Mouse (Mus musculus) forebrain, embryonic 12.5 days (tissue): ENCODE data around the gene Gpr162. TPM values are rescaled to one million over a fixed set of nuclear protein-coding genes. Genes with fewer than 3 reads are reported as not detected.

Experiments
- ATAC-seq: fragments of 200-750 bp; cut with Nextera tagmentation; 2 replicates; pipeline ENCODE4 v1.8.0; 2017; ENCODE audit warnings: moderate TSS enrichment; ENCODE audit not compliant: low FRiP score
- H3K27ac ChIP-seq: fragments of 300-500 bp; sonication (generic); 2 replicates; pipeline ENCODE4 v1.5.1; 2016; ENCODE audit warnings: mild to moderate bottlenecking
- H3K27me3 ChIP-seq: fragments of 300-500 bp; sonication (generic); 2 replicates; pipeline ENCODE4 v1.6.1; 2016; ENCODE audit warnings: mild to moderate bottlenecking
- H3K36me3 ChIP-seq: fragments of 300-500 bp; sonication (generic); replicated peaks from 2 replicates; pipeline ENCODE4 v1.6.1; 2016; ENCODE audit warnings: mild to moderate bottlenecking
- H3K4me1 ChIP-seq: fragments of 300-500 bp; sonication (generic); 2 replicates; pipeline ENCODE4 v1.6.1; 2016
- H3K4me2 ChIP-seq: fragments of 300-500 bp; sonication (generic); 2 replicates; pipeline ENCODE4 v1.6.1; 2016; ENCODE audit warnings: mild to moderate bottlenecking, moderate library complexity
- H3K4me3 ChIP-seq: fragments of 300-500 bp; sonication (generic); replicated peaks from 2 replicates; pipeline ENCODE4 v1.5.1; 2016; ENCODE audit warnings: mild to moderate bottlenecking
- H3K9ac ChIP-seq: fragments of 300-500 bp; sonication (generic); 2 replicates; pipeline ENCODE4 v1.6.1; 2016; ENCODE audit warnings: mild to moderate bottlenecking
- H3K9me3 ChIP-seq: fragments of 300-500 bp; sonication (generic); 2 replicates; pipeline ENCODE4 v1.6.1; 2016
- WGBS: fragments of 180-500 bp; shearing (Covaris S2); methylation state at CpG from one replicate; pipeline ENCODE4 v1.1.7; 2016; 5-methylcytosine and 5-hydroxymethylcytosine counted together
- polyA plus RNA-seq: library from polyadenylated mRNA; unstranded; fragments of >200 nt; fragmentation: Nextera tagmentation; extraction: Ambion mirVana; gene quantifications from 2 replicates; pipeline ENCODE4 v1.2.1, GENCODE M21; 2016

Gpr162 gene
- polyA plus RNA-seq, result 9.9 and 10.2 TPM in 2 replicates

DNA sequence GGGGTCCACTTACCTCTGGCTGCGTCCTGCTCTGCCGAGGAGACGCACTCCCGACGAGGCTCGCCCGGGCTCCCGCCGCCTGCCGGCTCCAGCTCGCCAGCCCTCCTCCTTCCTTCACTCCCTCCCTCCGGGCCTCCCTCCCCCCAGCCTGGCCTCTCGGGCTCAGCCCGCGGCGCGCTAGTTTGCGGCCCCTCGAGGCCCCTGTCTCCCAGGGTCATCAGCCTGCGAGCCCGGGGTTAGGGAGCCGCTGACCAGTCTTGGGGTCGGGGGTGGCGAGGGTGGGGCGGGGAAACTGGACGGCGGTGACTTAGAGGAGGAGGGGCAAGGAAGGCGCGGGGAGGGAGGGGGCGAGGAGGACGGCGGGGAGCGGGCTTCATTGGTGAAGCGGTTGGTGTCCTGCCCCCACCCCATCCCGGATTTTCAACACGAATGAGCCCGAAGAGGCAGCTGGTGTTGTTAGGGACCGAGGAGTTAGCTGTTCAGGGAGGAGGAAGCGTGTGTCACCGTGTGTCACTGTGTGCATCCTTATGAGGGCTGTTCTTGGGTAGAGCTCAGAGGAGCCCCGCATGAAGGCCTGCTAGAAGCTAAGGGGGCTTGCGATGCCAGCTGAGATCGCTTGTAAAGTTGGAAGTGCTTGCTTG, at the start of gene Gpr162:
Gene Gpr162, minus strand, starts transcription at position 326 of the 641 bp plus-strand sequence.
- peak within 1 kb of the TSS; percentile 82 for H3K4me2 ChIP-seq
- peaks cover 57% of the 10 kb centered on the region for H3K4me1 ChIP-seq
- no peaks in the 10 kb centered on the region for H3K9me3 ChIP-seq
- H3K36me3 ChIP-seq, result no peaks in the 10 kb centered on the region
- H3K9ac ChIP-seq, result peak within 1 kb of the TSS; percentile 78
- ATAC-seq, result peak; percentile 78
- H3K4me3 ChIP-seq, result peak within 1 kb of the TSS; percentile 51
- peak within 1 kb of the TSS; percentile 79 for H3K27ac ChIP-seq
- peaks cover 19% of the 10 kb centered on the region for H3K27me3 ChIP-seq
- WGBS, result 1% methylated on average over 32 of the region's 43 CpGs

DNA sequence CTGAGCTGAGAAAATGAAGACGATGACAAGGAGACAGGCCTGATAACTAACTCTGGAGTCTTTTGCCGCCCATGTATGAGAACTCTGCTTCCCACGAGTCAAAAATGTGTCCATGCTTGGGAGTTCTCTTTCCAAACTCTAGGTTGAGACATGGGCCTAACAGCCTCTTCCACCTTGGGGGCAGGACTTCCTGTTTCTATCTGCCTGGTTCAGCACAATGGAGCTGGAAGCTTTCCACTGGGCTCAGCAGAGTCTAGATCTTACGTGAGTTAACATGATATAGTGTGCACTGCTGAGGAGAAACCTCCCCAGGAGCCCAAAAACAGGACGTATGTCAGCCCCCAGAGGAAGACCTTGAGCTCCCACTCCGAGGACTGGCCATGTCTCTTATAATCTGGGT, 49.4 kb upstream of the Gpr162 start:
- WGBS, result 76% methylated on average over 6 of the region's 6 CpGs
- no peak overlapping the region for H3K4me3 ChIP-seq
- H3K4me1 ChIP-seq, result peaks cover 55% of the 10 kb centered on the region

DNA sequence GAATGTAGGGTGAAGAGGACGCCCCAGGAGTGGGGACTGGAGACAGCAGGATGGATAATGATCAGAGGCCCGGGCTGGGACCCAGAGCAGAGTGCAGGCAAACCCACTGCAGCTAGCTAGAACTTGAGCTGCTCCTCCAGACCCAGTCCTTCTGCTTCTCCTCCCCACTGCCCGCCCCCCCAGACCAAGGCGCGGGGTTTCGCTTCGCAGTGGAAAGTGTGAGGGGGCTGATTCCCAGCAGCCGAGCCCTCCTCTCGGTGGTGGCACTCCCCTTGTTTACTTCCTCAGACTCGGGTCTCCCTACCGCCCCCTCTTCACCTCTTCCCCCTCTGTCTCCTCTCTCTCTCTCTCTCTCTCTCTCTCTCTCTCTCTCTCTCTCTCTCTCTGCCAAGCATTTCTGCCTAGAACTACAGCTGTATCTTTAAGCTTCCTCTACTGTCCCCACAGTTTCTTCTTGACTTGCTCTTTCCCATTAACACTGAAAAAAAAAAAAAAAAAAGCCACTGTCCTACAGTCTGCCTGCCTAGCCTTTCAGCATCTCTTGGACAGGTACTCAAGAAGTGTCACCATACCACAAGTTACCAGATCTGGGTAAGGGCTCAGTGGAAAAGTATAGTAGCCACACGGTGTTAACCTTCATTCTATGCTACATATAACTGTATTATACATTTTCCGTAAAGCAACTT, 47.9 kb upstream of the Gpr162 start, which contains the start of gene Lag3:
Gene Lag3, minus strand, starts transcription at position 173 of the 686 bp plus-strand sequence.
- no peak within 1 kb of the TSS for H3K4me3 ChIP-seq
- H3K36me3 ChIP-seq, result peaks cover 29% of the 10 kb centered on the region
- H3K9me3 ChIP-seq, result no peaks in the 10 kb centered on the region
- peak within 1 kb of the TSS; percentile 22; the same call in 1 of the 2 replicates for H3K4me2 ChIP-seq
- H3K4me1 ChIP-seq, result peaks cover 53% of the 10 kb centered on the region
- ATAC-seq, result no peak
- H3K27ac ChIP-seq, result peak within 1 kb of the TSS; percentile 31; the same call in 1 of the 2 replicates
- peaks cover 32% of the 10 kb centered on the region for H3K27me3 ChIP-seq
- peak within 1 kb of the TSS; percentile 44; the same call in 1 of the 2 replicates for H3K9ac ChIP-seq
- WGBS, result 22% methylated on average over 8 of the region's 13 CpGs

More for the DNA sequence above, 49.4 kb upstream of the Gpr162 start:
- no peak overlapping the region for H3K9ac ChIP-seq
- H3K36me3 ChIP-seq, result peaks cover 29% of the 10 kb centered on the region
- no peak overlapping the region for H3K4me2 ChIP-seq
- H3K27me3 ChIP-seq, result peaks cover 30% of the 10 kb centered on the region
- H3K9me3 ChIP-seq, result no peaks in the 10 kb centered on the region
- no peak for ATAC-seq
- H3K27ac ChIP-seq, result no peak overlapping the region

DNA sequence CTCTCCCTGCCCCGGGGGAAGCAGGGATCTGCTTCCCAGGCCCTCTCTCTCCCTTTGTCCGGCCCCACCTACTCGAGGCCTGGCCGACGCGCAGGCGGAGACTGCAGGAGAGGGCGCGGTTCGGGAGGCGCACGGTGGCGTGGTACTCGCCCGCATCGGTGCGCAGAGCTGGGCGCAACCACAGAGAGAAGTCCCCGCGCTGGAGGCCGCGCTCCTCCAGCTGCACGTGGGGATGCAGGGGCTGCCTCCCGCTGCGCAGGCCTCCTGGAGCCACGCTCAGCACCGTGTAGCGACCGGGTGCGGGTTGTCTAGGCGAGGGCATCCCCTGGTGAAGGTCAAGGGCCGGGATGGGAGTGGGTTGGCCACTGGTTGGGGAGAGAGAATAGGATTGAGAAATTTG, 46.2 kb upstream of the Gpr162 start:
- peak; percentile 15; the same call in 1 of the 2 replicates for ATAC-seq
- peaks cover 43% of the 10 kb centered on the region for H3K4me1 ChIP-seq
- peak overlapping the region; percentile 44; the same call in 1 of the 2 replicates for H3K9ac ChIP-seq
- H3K9me3 ChIP-seq, result no peaks in the 10 kb centered on the region
- no peak overlapping the region for H3K27ac ChIP-seq
- WGBS, result 3% methylated on average over 32 of the region's 32 CpGs
- H3K27me3 ChIP-seq, result peaks cover 32% of the 10 kb centered on the region
- peak overlapping the region; percentile 16; the same call in 1 of the 2 replicates for H3K4me3 ChIP-seq
- H3K4me2 ChIP-seq, result peak overlapping the region; percentile 43
- H3K36me3 ChIP-seq, result peaks cover 28% of the 10 kb centered on the region

DNA sequence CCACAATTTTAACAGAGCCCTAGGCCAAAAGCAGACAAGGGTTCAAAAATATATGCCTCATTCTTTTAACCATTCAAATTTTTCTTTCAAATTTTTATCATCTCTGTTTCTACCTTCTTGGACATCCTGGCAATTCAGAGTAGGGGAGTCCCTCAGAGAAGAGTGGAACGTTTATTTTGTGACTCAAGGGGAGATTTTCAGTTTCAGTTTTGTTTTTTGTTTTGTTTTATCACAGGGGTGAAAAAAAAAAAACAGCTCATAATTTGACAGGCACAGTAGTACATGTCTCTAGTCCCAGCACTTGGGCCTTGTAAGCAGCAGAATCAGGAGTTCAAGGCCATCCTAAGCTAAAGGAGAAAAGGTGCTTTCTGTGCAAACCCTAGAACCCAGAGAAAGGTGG, 44.0 kb upstream of the Gpr162 start:
- Histone ChIP-seq H3K9ac (no peak overlapping the region), H3K27me3 (peaks cover 32% of the 10 kb centered on the region), H3K4me1 (peaks cover 45% of the 10 kb centered on the region), H3K4me3 (no peak overlapping the region), H3K9me3 (no peaks in the 10 kb centered on the region), H3K27ac (no peak overlapping the region), H3K4me2 (no peak overlapping the region), H3K36me3 (peaks cover 5% of the 10 kb centered on the region)
- ATAC-seq, result no peak
- WGBS, result 85% methylated on average over 1 of the region's 1 CpGs

DNA sequence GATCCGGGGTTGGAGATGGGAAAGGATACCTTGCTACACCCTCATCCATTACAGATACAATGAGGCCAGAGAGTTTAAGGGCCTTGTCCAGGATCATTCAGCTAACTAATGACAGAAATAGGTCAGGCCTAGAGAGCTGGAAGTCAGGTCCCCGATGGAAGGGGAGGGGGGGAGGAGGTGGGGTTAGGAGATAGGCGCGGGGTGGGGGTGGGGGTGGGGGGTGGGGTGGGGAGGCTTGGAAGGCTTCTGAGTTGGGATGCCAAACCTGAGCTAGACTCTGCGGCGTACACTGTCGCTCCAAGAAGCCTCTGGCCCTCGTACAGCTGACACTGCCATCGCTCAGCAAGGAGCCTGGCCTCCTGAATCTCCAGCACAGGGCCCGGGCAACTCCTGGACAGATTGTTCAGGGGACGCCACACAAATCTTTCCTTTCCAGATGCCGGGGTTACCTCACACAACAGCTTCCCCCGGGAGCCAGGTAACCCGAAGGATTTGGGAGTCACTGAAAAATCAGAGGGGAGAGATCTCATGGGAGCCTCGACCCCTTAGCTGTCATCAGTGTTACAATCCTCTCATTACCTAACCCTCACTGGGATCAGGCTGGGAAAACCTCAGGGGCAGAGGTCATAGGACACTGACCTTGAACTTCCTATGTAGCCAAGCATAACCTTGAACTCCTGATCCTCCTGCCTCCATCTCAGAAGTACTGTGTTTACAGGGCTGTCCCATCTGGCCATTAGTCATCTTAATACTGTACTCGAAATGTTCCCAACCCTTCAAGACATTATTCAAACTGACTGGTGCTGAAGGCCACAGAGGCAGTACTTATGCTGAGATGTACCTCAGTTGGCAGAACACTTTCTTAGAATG, 41.4 kb upstream of the Gpr162 start:
- peak overlapping the region; percentile 99 for H3K27ac ChIP-seq
- H3K27me3 ChIP-seq, result peaks cover 17% of the 10 kb centered on the region
- H3K4me1 ChIP-seq, result peaks cover 30% of the 10 kb centered on the region
- H3K9ac ChIP-seq, result peak overlapping the region; percentile 78
- peak overlapping the region; percentile 45 for H3K4me3 ChIP-seq
- WGBS, result 22% methylated on average over 15 of the region's 16 CpGs
- peak overlapping the region; percentile 70 for H3K4me2 ChIP-seq
- ATAC-seq, result no peak
- H3K9me3 ChIP-seq, result no peaks in the 10 kb centered on the region
- H3K36me3 ChIP-seq, result no peaks in the 10 kb centered on the region

DNA sequence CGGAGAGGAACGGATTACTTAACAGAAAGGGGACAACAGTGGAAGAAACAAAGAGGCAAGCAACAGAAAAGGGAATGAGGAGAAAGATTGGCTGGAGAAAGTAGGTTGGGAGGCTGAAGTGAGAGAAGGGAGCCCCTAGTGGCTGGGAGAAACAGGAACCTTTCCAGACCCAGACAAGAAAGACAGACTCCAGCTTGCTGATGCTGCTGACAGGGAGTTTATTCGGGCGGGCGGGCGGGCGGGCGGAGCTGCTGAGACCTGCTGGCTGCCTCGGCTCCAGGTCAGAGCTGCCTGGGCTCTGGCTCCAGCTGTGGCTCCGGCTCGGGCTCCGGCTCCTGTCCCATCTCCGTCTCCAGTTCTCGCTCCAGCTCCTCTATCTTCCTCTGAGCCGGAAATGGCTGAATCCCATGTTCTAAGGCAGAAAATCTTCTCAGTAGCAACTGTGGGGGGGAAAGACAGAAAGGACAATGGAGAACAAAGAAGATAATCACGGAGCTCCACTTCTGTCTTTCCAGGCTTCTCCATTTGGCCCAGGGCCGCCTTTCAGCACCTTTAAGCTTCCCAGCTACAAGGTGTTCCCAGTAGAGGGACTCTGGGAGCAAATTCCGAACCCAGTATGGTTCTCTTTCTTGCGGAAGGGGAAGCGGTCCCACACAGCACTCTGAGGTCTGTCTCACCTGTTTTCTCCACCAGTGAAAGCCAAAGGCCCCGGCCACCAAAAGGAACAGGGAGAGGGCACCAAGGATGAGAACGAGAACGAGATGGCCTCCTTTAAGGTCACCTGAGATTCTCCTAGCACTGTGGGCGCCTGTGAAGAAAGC, 40.6 kb upstream of the Gpr162 start:
- Histone ChIP-seq H3K4me2 (peak overlapping the region; percentile 70), H3K9ac (peak overlapping the region; percentile 78), H3K4me1 (peaks cover 23% of the 10 kb centered on the region), H3K27ac (peak overlapping the region; percentile 99), H3K9me3 (no peaks in the 10 kb centered on the region), H3K27me3 (peaks cover 10% of the 10 kb centered on the region), H3K36me3 (no peaks in the 10 kb centered on the region), H3K4me3 (peak overlapping the region; percentile 45)
- peak; percentile 76 for ATAC-seq
- 5% methylated on average over 24 of the region's 24 CpGs for WGBS

DNA sequence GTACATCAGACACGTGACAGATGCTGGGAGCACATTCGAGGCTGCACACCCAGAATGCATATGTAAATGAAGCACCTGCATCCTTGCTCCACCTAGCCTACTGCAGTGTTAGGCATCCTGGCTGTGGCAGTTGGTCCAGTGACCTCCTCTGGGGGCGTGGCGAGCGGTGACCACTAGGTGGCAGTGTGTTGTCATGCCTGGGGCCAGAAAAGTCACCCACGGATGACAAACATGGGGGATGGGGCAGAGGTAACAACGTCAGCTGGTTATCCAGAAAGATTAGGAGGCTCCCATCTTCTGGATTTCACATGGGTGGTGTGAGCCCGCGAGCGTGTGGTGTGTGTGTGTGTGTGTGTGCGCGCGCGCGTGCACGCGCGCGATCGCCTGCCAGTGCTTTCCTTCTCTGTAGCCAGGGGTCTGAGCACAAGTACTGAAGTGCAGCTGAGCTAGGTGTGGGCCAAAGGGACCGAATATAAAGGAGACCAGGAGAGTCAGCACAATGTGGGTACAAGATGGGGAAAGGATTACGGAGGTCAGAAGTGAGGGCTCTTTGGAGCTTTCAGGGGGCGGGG, 39.9 kb upstream of the Gpr162 start:
- Histone ChIP-seq H3K9ac (peak overlapping the region; percentile 78), H3K4me1 (peaks cover 23% of the 10 kb centered on the region), H3K27ac (peak overlapping the region; percentile 99), H3K4me3 (peak overlapping the region; percentile 45), H3K4me2 (peak overlapping the region; percentile 70), H3K36me3 (no peaks in the 10 kb centered on the region), H3K9me3 (no peaks in the 10 kb centered on the region), H3K27me3 (peaks cover 6% of the 10 kb centered on the region)
- peak; percentile 86 for ATAC-seq
- 0% methylated on average over 23 of the region's 23 CpGs for WGBS

DNA sequence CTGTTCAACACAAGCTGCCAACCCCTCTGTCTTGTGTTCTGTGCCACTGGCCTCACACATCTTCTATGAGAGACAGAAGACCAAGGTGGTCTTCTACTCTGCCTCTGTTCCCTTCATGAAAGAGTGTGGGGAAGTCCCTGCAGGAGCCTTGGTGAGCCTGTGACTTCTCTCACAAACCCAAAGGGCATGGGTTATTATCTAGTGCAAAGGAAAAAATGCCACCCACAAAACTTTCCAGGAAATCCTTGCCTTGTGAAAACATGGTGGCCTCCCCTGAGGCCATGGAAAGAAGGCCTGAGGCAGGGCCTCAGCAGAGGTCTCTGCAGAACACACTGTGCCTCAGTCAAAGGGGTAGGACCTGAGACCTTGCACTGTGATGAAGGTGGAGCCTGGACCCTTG, 38.1 kb upstream of the Gpr162 start:
- no peak overlapping the region for H3K27ac ChIP-seq
- H3K4me1 ChIP-seq, result peaks cover 23% of the 10 kb centered on the region
- no peaks in the 10 kb centered on the region for H3K36me3 ChIP-seq
- no peaks in the 10 kb centered on the region for H3K9me3 ChIP-seq
- no peak overlapping the region for H3K4me3 ChIP-seq
- H3K9ac ChIP-seq, result no peak overlapping the region
- ATAC-seq, result no peak
- no peaks in the 10 kb centered on the region for H3K27me3 ChIP-seq
- no peak overlapping the region for H3K4me2 ChIP-seq

DNA sequence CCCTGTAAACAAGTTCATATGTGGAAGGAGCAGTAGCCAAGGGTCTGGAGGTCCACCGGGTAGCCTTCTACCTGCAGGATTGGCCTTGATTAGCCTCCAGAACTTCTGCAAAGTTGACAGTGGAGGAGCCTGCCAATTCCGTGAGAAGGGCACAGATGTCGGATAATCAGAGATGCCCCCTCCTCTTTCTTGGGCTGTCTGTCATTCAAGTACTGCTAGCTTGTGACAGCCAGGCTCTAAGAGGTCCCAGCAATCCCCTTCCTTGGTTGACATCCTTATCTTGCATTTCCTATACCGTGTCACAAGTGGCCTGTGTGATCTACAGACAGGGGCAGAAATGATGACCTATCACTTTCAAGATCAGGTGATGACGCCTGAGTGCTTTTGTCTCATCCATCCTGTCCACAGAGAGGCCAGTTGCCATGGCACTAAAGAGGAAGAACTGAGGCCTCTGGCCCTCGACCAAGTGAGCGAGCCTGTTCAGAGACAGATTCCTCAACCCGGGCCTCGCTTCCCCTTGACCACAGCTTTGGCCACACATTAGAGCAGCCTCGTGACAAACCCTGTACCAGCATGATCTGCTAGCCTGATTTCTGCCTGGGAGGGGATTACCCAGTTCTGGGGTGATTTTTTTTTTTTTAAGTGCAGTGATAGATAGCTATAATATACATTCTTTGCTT, 37.2 kb upstream of the Gpr162 start:
- no peak overlapping the region for H3K4me3 ChIP-seq
- H3K36me3 ChIP-seq, result no peaks in the 10 kb centered on the region
- no peak overlapping the region for H3K9ac ChIP-seq
- H3K4me2 ChIP-seq, result no peak overlapping the region
- H3K4me1 ChIP-seq, result peaks cover 23% of the 10 kb centered on the region
- no peak overlapping the region for H3K27ac ChIP-seq
- no peaks in the 10 kb centered on the region for H3K9me3 ChIP-seq
- H3K27me3 ChIP-seq, result no peaks in the 10 kb centered on the region
- no peak for ATAC-seq
- WGBS, result 68% methylated on average over 10 of the region's 10 CpGs
